Mouse (Mus musculus): ENCODE results near the gene St3gal4.

St3gal4 gene

GRCm38 (mm10) chr9:35128564-35128963, 9.5 kb upstream of the St3gal4 start:
- DNase-seq (ENCODE audit: low read depth) = no peak

GRCm38 (mm10) chr9:35127561-35127960, 8.5 kb upstream of the St3gal4 start:
- DNase-seq (ENCODE audit: low read depth) = no peak

- DNase-seq (ENCODE audit: low read depth) = no peak
Observed at GRCm38 (mm10) chr9:35127147-35127546, 8.1 kb upstream of the St3gal4 start.

- no peak for DNase-seq (ENCODE audit: low read depth)
Observed at GRCm38 (mm10) chr9:35124678-35124955, 5.5 kb upstream of the St3gal4 start.

GRCm38 (mm10) chr9:35123804-35124677, 5.0 kb upstream of the St3gal4 start:
- peak; percentile 50 for DNase-seq (ENCODE audit: low read depth)

- no peak for DNase-seq (ENCODE audit: low read depth)
Observed at GRCm38 (mm10) chr9:35123456-35123803, 4.4 kb upstream of the St3gal4 start.

- DNase-seq (ENCODE audit: low read depth) = peak; percentile 49
Observed at GRCm38 (mm10) chr9:35122551-35123266, 3.6 kb upstream of the St3gal4 start.

- DNase-seq (ENCODE audit: low read depth) = no peak
Observed at GRCm38 (mm10) chr9:35118563-35118962, 505 bp downstream of the St3gal4 start.

GRCm38 (mm10) chr9:35117384-35118295, 1.4 kb downstream of the St3gal4 start:
- DNase-seq (ENCODE audit: low read depth) = peak; percentile 55

- DNase-seq (ENCODE audit: low read depth) = peak; percentile 71
Observed at GRCm38 (mm10) chr9:35116391-35117381, 2.4 kb downstream of the St3gal4 start.

- DNase-seq (ENCODE audit: low read depth) = no peak
Observed at GRCm38 (mm10) chr9:35115804-35116203, 3.3 kb downstream of the St3gal4 start.

GRCm38 (mm10) chr9:35115299-35115698, 3.8 kb downstream of the St3gal4 start:
- no peak for DNase-seq (ENCODE audit: low read depth)

- no peak for DNase-seq (ENCODE audit: low read depth)
Observed at GRCm38 (mm10) chr9:35114234-35114633, 4.8 kb downstream of the St3gal4 start.

- DNase-seq (ENCODE audit: low read depth) = no peak
Observed at GRCm38 (mm10) chr9:35111941-35112595, 7.0 kb downstream of the St3gal4 start.

GRCm38 (mm10) chr9:35111446-35111845, 7.6 kb downstream of the St3gal4 start:
- DNase-seq (ENCODE audit: low read depth) = no peak

- DNase-seq (ENCODE audit: low read depth) = no peak
Observed at GRCm38 (mm10) chr9:35110567-35110966, 8.5 kb downstream of the St3gal4 start.

GRCm38 (mm10) chr9:35110051-35110450, 9.0 kb downstream of the St3gal4 start:
- DNase-seq (ENCODE audit: low read depth) = no peak

GRCm38 (mm10) chr9:35108916-35109315, 10.2 kb downstream of the St3gal4 start:
- no peak for DNase-seq (ENCODE audit: low read depth)

- no peak for DNase-seq (ENCODE audit: low read depth)
Observed at GRCm38 (mm10) chr9:35108066-35108465, 11.0 kb downstream of the St3gal4 start.

GRCm38 (mm10) chr9:35107396-35107795, 11.7 kb downstream of the St3gal4 start:
- no peak for DNase-seq (ENCODE audit: low read depth)
